Mouse (Mus musculus): ENCODE measurements around the gene Hist1h2ab. TPM values are rescaled to one million over a fixed set of nuclear protein-coding genes. Genes with fewer than 3 reads are reported as not detected.
"Not testable (repeated sequence)": the region's sequence is repeated elsewhere in the genome, so short reads cannot be mapped to it uniquely, and the experiment has no call there.

Gene Hist1h2ab
- polyA plus RNA-seq, 1 experiment = 1.3 TPM

DNA sequence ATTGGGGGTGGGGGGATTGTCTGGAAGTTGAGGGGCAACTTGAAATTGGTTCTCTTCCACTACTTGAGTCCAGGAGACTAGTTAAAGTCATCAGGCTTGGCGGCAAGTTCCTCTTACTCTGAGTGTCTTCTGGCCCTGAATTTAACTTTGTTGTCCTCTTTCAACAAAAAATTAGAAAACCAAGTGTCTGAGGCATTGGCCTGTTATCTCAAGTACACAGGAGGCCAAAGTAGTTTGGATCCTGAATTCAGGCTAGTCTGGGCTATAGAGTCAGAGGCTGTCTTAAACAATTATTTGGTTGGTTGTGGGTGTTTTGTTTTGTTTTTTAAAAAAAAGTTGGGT is 14.2 kb downstream of the Hist1h2ab start:
- H3K36me3 ChIP-seq (ENCODE audit: control insufficient read depth, insufficient read depth, low read length) = no peaks in the 10 kb centered on the region
- H3K4me3 ChIP-seq (ENCODE audit: insufficient read depth, low read depth, low read length) = no peak overlapping the region
- DNase-seq = no peak
- peaks cover 8% of the 10 kb centered on the region; the same call in 1 of the 2 replicates for H3K4me1 ChIP-seq (ENCODE audit: control insufficient read depth, insufficient read depth, low read length)
- no peak overlapping the region for H3K27ac ChIP-seq (ENCODE audit: insufficient read depth, low read depth, low read length)
- no peaks in the 10 kb centered on the region for H3K27me3 ChIP-seq (replicated peaks; ENCODE audit: control insufficient read depth, insufficient read depth, low read length)
- 94% methylated on average over 1 of the region's 1 CpGs for WGBS
- no peak for TF ChIP-seq POLR2A (IDR thresholded peaks at IDR 0.05; ENCODE audit: low read depth, low read length)

DNA sequence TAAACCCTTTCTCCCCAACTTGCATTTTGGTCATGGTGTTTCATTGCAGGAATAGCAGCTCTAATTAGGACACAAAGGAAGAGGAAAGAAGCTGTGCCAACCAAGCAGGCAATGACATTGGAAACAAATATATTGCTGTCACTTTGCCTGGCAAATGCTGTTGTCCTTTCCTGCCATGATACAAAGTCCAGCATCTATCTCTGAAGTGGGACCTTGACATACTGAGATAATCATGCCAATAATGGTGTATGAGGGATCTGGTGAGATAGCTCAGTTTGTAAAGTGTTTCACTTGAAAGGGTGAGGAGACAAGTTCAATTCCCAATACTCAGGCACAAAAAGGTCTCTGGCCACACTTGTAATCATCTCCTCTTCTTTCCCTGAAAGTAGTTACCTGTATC is 15.8 kb downstream of the Hist1h2ab start:
- H3K36me3 ChIP-seq (ENCODE audit: control insufficient read depth, insufficient read depth, low read length) = no peaks in the 10 kb centered on the region
- no peak overlapping the region for H3K4me3 ChIP-seq (ENCODE audit: insufficient read depth, low read depth, low read length)
- DNase-seq = no peak
- no peak for TF ChIP-seq POLR2A (IDR thresholded peaks at IDR 0.05; ENCODE audit: low read depth, low read length)
- no peak for TF ChIP-seq CTCF (conservative IDR thresholded peaks at IDR 0.05; ENCODE audit: insufficient read depth, insufficient read length, low read depth, low read length)
- no peaks in the 10 kb centered on the region for H3K27me3 ChIP-seq (replicated peaks; ENCODE audit: control insufficient read depth, insufficient read depth, low read length)
- H3K4me1 ChIP-seq (ENCODE audit: control insufficient read depth, insufficient read depth, low read length) = peaks cover 4% of the 10 kb centered on the region; the same call in 1 of the 2 replicates
- H3K27ac ChIP-seq (ENCODE audit: insufficient read depth, low read depth, low read length) = no peak overlapping the region

DNA sequence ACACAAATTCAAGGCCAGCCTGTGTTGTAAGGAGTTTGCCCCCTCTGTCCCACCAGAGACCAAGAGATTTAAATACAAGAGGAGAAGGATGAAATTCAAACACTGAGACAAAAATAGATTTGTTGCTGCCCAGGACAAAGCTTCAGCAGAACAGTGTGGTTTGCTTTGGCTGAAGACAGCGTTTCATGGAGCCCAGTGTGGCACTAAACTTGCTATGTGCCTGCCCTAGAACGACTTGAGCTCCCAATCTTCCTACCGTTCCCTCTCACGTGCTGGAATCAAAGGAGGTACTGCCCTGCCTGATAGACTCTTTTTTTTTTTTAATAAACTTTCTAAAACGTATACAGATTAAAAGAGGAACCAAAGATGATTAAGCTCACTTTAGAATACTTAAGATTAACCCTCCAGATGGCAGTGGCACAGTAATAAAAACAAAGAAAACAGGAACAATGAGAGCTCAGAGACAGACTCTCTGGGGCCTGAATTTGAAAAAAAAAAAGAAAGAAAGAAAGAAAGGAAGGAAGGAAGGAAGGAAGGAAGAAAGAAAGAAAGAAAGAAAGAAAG is 18.0 kb downstream of the Hist1h2ab start:
- WGBS = 56% methylated on average over 5 of the region's 5 CpGs
- no peaks in the 10 kb centered on the region for H3K4me1 ChIP-seq (ENCODE audit: control insufficient read depth, insufficient read depth, low read length)
- H3K36me3 ChIP-seq (ENCODE audit: control insufficient read depth, insufficient read depth, low read length) = no peaks in the 10 kb centered on the region
- H3K27me3 ChIP-seq (replicated peaks; ENCODE audit: control insufficient read depth, insufficient read depth, low read length) = no peaks in the 10 kb centered on the region
- no peak for DNase-seq
- no peak overlapping the region for H3K27ac ChIP-seq (ENCODE audit: insufficient read depth, low read depth, low read length)
- TF ChIP-seq POLR2A (IDR thresholded peaks at IDR 0.05; ENCODE audit: low read depth, low read length) (no peak), CTCF (conservative IDR thresholded peaks at IDR 0.05; ENCODE audit: insufficient read depth, insufficient read length, low read depth, low read length) (no peak)
- H3K4me3 ChIP-seq (ENCODE audit: insufficient read depth, low read depth, low read length) = no peak overlapping the region

DNA sequence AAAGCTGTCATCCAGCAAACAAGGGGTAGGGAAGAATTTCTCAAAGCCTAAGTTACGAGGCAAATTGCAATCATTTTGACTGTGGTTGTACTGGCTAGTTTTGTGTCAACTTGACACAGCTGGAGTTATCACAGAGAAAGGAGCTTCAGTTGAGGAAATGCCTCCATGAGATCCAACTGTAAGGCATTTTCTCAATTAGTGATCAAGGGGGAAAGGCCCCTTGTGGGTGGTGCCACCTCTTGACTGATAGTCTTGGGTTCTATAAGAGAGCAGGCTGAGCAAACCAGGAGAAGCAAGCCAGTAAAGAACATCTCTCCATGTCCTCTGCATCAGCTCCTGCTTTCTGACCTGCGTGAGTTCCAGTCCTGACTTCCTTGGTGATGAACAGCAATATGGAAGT is 18.7 kb downstream of the Hist1h2ab start, which contains the start of gene Trim38:
Gene Trim38 (plus strand): TSS at position 301 of the 400 bp plus-strand sequence.
- not testable (repeated sequence) for H3K36me3 ChIP-seq (ENCODE audit: control insufficient read depth, insufficient read depth, low read length); H3K27ac ChIP-seq (ENCODE audit: insufficient read depth, low read depth, low read length); H3K4me1 ChIP-seq (ENCODE audit: control insufficient read depth, insufficient read depth, low read length); H3K4me3 ChIP-seq (ENCODE audit: insufficient read depth, low read depth, low read length); H3K27me3 ChIP-seq (replicated peaks; ENCODE audit: control insufficient read depth, insufficient read depth, low read length); DNase-seq
- WGBS = 90% methylated on average over 2 of the region's 2 CpGs

DNA sequence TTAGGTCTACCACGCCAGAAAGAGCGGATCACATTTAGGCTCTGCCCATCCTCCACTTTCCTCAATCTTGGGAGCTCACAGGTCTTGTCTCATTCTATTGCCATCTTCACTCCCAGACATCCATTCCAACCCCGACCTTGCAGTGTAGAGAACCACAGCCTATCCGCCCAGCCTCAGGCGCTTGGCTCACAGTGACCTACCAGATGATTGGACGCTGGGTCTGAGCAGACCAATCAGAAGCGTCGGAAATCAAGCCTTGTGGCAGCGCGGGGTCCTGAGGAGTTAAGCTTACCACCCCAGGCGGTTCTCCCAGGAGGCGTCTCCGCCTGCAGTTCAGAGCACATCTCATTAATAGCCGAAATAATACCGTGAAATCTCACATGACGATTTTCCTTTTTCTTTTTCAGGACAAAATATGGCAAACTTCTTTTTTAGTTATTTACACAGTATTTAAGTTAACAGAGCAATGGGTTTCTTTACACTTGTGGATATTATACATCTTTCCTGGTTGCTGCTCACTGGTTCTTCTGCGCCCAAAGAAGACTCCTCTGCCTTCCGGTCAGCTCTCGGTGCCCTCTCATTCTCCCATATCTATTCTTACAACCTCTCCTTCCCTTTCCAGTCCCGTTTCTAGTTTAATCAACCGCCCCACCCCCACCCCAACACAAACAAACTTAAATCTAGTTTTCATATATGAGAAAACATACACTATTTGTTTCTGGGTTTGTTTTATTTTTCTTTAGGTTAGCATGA is 21.8 kb downstream of the Hist1h2ab start:
- Histone ChIP-seq H3K36me3 (ENCODE audit: control insufficient read depth, insufficient read depth, low read length) (no peaks in the 10 kb centered on the region), H3K27ac (ENCODE audit: insufficient read depth, low read depth, low read length) (no peak overlapping the region), H3K27me3 (replicated peaks; ENCODE audit: control insufficient read depth, insufficient read depth, low read length) (no peaks in the 10 kb centered on the region), H3K4me3 (ENCODE audit: insufficient read depth, low read depth, low read length) (no peak overlapping the region), H3K4me1 (ENCODE audit: control insufficient read depth, insufficient read depth, low read length) (no peaks in the 10 kb centered on the region)
- DNase-seq = peak; percentile 28
- 29% methylated on average over 21 of the region's 21 CpGs for WGBS
- TF ChIP-seq POLR2A (IDR thresholded peaks at IDR 0.05; ENCODE audit: low read depth, low read length) (no peak), CTCF (conservative IDR thresholded peaks at IDR 0.05; ENCODE audit: insufficient read depth, insufficient read length, low read depth, low read length) (no peak)

DNA sequence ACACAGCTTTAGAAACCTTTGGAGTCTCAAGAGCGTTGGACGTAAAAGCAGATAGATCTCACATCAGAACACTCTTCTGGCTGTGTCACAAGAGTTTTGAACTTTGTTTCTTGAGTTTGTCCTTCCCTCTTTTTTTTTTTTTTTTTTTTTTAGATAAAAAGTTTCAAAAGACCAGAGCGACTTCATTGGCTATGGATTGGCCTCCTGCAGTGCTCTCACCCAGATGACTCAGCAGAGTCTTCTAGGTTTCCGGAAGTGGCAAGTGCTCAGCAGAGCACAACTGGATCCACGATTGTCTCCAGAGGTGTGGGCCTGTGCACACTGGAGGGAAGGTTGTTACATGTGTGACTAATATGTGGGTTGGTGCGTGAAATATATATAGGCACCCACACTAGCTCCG is 27.4 kb downstream of the Hist1h2ab start:
- no peak for TF ChIP-seq POLR2A (IDR thresholded peaks at IDR 0.05; ENCODE audit: low read depth, low read length)
- no peak for TF ChIP-seq CTCF (conservative IDR thresholded peaks at IDR 0.05; ENCODE audit: insufficient read depth, insufficient read length, low read depth, low read length)
- DNase-seq = no peak
- 86% methylated on average over 7 of the region's 7 CpGs for WGBS

DNA sequence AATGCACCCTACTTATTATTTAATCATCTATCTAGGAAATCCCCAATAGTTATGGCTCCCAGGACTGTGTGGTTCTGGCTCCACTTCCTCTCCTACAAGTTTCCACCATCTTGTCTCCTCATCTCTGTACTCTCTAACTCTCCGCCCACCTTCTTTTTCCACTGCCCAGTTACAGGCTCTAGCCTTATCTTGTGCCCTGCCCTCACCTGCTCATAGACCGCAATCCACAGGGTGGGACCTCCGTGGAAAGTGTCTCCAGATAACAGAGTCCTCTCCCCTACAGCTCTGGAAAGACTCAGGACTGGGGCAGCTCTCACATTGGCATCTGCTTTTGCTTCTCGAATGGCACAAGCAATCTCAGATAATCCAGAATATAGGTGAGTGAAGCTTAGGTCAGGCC is 28.1 kb downstream of the Hist1h2ab start:
- TF ChIP-seq POLR2A (IDR thresholded peaks at IDR 0.05; ENCODE audit: low read depth, low read length) (no peak), CTCF (conservative IDR thresholded peaks at IDR 0.05; ENCODE audit: insufficient read depth, insufficient read length, low read depth, low read length) (no peak)
- Histone ChIP-seq H3K4me1 (ENCODE audit: control insufficient read depth, insufficient read depth, low read length) (no peaks in the 10 kb centered on the region), H3K27me3 (replicated peaks; ENCODE audit: control insufficient read depth, insufficient read depth, low read length) (no peaks in the 10 kb centered on the region), H3K36me3 (ENCODE audit: control insufficient read depth, insufficient read depth, low read length) (no peaks in the 10 kb centered on the region), H3K4me3 (ENCODE audit: insufficient read depth, low read depth, low read length) (no peak overlapping the region), H3K27ac (ENCODE audit: insufficient read depth, low read depth, low read length) (no peak overlapping the region)
- 91% methylated on average over 4 of the region's 4 CpGs for WGBS
- DNase-seq = no peak

More for the DNA sequence above, 27.4 kb downstream of the Hist1h2ab start:
- Histone ChIP-seq H3K36me3 (ENCODE audit: control insufficient read depth, insufficient read depth, low read length) (no peaks in the 10 kb centered on the region), H3K4me3 (ENCODE audit: insufficient read depth, low read depth, low read length) (no peak overlapping the region), H3K27ac (ENCODE audit: insufficient read depth, low read depth, low read length) (no peak overlapping the region), H3K4me1 (ENCODE audit: control insufficient read depth, insufficient read depth, low read length) (no peaks in the 10 kb centered on the region), H3K27me3 (replicated peaks; ENCODE audit: control insufficient read depth, insufficient read depth, low read length) (no peaks in the 10 kb centered on the region)

Data from kidney, adult 2 months (tissue).